Mouse (Mus musculus) heart, postnatal 0 days (tissue): ENCODE data around the gene 4933430I17Rik.

Source experiments
- CTCF ChIP-seq: IDR thresholded peaks from 2 replicates; pipeline ENCODE4 v1.5.1; 2016; ENCODE audit warnings: antibody characterized with exemption, control low read depth, low read depth
- EP300 ChIP-seq: IDR thresholded peaks from 2 replicates; pipeline ENCODE4 v1.6.1; 2016; ENCODE audit warnings: antibody characterized with exemption, low read depth

GRCm38 (mm10) chr4:62551966-62552365 is 26.8 kb downstream of the 4933430I17Rik start:
- TF ChIP-seq CTCF: no peak
- TF ChIP-seq EP300: no peak
